Mouse (Mus musculus): ENCODE measurements around the gene Lsm10.
"Not testable (repeated sequence)": the region's sequence is repeated elsewhere in the genome, so short reads cannot be mapped to it uniquely, and the experiment has no call there.

Gene Lsm10

GRCm38 (mm10) chr4:126095622-126096430 lies 597 bp upstream of the Lsm10 start:
- DNase-seq (ENCODE audit: low read depth, low spot score): not testable (repeated sequence)

GRCm38 (mm10) chr4:126097711-126098253 lies 1.4 kb downstream of the Lsm10 start:
- DNase-seq (ENCODE audit: low read depth, low spot score): no peak

GRCm38 (mm10) chr4:126099365-126099764 lies 2.9 kb downstream of the Lsm10 start:
- DNase-seq (ENCODE audit: low read depth, low spot score): no peak

DNA sequence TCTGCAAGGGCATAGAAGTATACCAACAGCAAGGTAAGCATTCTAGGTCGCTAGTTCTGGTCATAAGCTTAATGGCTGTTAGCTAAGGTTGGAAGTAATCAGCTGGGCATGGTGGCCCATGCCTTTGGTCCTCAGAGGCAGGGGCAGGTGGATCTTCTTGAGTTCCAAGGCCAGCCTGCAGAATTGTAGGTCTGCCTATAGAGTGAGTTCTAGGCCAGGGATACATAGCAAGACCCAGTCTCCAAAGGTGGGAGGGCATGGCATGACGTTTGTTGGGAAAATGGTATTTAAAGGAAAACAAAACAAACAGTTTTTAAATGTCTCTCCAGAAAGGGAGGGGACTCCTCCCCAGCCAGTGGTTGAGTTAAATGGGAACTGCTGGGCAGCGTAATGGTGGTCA lies 4.3 kb downstream of the Lsm10 start:
- no peak for DNase-seq (ENCODE audit: low read depth, low spot score)

GRCm38 (mm10) chr4:126102061-126102841 lies 5.8 kb downstream of the Lsm10 start:
- DNase-seq (ENCODE audit: low read depth, low spot score): no peak

GRCm38 (mm10) chr4:126103057-126103581 lies 6.7 kb downstream of the Lsm10 start:
- DNase-seq (ENCODE audit: low read depth, low spot score): no peak

DNA sequence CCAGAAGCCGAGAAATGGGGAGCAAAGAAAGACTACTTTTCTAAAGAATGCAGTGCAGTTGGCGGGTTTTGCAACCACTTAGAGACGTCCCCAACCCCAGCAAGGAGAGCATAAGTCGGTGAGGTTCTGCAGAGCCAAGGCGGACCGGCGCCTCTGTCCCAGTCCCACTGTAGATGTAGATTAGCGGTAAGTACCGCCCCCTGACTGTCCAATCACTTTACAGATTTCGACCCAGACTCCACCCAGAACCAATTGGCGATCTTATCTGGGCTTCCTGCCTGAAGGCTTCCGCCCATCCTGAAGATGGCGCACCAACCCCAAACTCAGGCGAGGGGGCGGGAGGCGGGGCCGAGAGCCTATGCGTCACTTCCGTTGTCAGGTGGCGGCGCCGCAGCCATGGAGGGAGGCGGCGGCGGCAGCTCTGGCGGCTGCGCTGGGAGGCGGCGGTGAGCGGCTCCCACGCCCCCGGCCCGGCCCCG lies 7.2 kb downstream of the Lsm10 start, which contains the start of gene Stk40:
TSS of gene Stk40 (plus strand) at position 368 of the 479 bp plus-strand sequence.
- DNase-seq (ENCODE audit: low read depth, low spot score): peak; percentile 93

DNA sequence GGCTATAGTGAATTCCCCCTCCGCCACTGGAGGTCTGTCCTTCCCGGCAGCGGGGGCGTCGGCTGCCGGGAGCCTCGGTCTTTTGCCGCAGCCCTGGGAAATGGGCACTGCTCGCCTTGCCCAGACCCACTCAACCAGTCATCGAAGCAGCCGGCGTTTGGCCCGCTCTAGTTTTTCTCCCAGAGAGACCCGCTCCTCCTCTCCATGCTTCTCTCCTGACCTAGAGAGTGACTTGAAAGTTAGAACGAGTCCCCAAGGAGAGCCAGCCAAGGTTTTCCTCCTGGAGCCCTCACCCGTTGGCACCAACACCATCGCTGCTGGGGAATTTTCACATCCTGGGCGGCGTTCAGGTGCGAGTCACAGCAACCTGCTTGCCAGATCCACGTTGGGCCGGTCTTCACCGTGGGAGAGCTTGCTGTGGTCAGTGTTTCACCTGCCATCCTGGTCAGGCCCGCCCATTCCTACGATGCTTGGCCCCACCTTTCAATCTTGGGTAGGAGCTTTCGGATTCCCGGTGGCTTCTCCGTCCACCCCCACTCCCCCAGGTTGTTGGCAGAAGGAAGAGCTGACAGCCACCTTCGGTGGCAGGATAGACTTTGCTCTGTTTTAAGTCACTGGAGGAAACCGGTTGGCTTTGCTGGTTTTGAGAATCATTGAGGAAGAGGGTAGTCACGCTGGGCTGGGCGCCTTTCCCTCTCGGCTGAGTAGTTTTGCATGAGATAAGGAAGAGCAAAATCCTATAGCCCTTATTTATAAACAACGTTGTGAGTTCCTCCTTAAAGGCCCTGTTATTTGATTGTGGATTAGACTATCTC lies 8.0 kb downstream of the Lsm10 start:
- no peak for DNase-seq (ENCODE audit: low read depth, low spot score)

GRCm38 (mm10) chr4:126105131-126105783 lies 8.8 kb downstream of the Lsm10 start:
- no peak for DNase-seq (ENCODE audit: low read depth, low spot score)

DNA sequence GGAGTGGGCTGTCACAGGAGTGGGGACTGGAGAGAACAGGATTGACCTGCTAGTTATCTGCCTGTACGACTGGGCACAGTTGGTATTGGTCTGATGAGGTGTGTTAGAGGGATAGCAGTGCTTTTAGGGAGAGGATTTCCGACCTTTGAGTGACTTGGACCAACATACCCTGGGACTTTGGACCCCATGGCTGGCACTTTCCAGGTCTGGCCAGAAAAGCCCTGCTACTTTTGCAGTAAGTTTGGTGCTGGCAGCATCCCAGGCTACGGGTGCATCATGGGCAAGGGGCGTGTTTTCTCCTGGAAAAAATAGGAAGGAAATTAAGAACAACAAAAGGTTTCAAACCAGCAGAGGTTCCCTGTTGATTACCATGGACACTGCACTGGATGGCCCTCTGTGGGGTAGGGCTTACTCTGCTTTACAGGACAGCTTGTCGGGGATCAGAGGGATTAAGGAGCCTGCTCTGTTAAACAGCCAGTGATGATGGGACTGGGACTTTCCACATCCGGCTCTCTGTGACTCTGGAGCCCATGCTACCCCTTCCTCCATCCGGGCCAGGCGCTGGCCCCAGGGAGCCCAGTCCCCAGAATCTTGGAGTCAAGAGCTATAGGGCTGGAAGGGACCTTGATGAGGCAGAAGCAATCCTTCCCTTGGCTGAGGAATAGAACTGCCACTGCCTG lies 11.8 kb downstream of the Lsm10 start:
- no peak for DNase-seq (ENCODE audit: low read depth, low spot score)

GRCm38 (mm10) chr4:126109613-126110373 lies 13.4 kb downstream of the Lsm10 start:
- DNase-seq (ENCODE audit: low read depth, low spot score): no peak

DNA sequence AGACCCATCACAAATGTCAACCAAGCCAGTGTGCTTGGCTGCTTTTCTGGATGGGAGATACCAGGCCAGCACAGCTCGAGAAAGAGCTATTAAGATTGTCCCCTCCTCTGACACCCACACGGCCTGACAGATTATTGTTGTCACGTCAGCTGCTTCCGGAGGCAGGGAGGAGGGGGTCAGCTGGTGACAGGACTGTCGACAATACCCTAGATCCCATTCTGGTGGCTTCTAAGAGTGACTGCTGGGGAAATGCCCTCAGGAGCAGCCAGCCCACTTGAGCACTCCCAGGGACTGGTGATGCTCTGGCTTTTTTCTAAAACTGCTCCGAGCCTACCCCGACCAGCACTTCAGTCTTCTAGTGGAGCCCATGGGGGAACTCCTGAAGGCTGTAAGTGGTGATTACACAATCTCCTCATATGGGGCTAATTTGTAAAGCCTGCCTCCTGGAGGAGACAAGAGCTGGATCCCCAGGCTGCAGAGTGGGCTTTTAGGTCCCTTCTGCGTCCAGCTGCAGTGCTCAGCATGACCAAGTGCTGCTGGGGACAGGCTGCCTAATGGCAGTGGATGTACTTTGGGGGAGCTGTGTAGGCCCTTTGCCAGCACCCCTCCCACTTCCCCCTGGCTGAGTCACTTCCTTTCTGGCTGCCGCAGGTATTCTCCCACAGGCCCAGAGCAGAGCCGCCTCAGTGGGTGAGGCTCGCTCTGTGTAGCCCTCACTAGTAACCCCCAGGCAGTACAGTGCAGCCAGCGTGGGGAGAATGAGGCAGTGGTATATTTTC lies 14.1 kb downstream of the Lsm10 start:
- DNase-seq (ENCODE audit: low read depth, low spot score): no peak

- DNase-seq (ENCODE audit: low read depth, low spot score): no peak
These were observed 14.7 kb downstream of the Lsm10 start for GRCm38 (mm10) chr4:126111153-126111549.

DNA sequence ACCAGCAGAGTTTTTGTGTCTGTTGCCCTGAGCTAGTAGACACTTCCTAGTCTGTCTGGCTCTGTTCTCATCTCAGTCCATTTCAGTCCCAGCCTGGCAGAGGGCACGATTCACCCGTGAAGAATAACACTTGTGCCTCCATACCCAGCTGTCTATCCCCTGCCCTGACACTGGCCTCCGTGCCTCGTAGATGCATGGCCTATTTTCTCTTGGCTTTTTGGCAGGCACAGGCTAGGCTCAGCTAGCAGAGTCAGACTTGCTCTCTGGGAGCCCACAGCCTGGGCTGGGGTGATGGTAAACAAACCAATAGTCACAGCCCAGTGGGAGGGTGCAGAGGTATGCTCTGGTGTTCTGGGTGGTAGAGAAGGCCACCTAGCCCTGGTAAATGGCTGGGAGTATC lies 16.8 kb downstream of the Lsm10 start:
- DNase-seq (ENCODE audit: low read depth, low spot score): no peak

DNA sequence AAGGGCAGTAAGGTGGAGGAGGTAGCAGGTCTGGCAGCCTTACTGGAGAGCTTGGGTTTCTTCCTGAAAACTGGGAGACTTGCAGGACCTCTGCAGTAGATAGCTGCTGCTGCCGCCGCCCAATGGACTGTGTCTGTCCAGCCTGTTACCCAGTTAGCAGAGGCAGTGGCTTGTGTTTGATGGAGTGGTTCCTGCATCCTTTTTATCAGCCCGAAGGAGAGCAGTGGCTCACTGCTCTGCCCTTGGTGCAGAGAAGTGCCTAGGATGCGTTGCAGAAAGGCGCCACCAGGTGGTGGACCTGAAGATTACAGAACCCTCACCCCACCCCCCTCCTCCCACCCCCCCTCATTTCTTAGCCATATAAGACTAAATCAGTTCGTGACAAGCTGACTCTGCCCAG lies 17.5 kb downstream of the Lsm10 start:
- DNase-seq (ENCODE audit: low read depth, low spot score): no peak

DNA sequence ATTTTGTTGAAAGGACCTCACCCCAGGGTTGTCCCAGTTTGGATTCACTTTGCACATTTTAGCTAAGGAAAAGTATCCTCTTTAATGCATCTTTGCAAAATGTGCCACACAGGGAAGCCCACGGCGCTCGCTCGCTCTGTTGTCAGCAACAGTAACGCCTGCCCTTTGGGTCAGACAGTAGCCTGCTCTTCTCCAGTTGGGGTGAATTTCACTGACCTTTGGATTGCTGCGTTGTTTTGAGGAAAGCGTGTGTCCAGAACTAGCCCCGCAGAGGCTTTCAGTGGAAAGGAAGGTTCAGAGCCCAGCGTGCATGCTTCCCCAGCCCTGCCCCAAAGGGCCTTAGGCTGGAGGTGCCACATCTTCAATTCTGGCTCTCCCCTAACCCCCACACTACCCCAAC lies 19.0 kb downstream of the Lsm10 start:
- no peak for DNase-seq (ENCODE audit: low read depth, low spot score)

DNA sequence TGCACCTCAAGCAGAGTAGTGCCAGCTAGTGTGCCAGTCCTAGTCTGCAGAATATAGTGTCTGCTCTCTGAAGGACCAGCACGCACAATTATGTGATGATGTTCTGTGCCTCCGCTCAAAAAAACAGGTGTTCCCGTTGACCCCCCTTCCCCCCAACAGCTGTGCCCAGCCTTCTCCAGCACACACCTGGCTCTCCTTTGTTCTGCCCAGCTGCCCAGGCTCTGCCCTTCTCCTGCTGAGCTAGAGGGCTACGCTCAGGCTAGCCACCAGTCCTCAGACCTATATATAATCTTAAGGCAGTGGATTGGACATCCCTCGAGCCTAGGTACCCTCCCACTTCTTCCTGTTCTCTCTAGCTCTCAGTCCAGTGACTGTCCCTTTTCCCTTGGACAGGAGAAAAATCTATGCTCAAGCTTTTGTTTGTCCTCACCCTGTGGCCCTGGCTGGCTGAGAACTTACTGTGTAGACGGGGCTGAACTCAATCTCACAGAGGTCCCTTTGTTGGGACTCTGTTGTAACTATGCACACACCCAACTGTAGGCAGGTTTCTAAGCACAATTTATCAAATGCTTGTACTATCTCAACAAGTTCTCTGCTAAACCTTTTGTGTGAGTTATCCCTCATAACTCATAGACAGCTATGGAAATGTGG lies 19.6 kb downstream of the Lsm10 start:
- DNase-seq (ENCODE audit: low read depth, low spot score): no peak

DNA sequence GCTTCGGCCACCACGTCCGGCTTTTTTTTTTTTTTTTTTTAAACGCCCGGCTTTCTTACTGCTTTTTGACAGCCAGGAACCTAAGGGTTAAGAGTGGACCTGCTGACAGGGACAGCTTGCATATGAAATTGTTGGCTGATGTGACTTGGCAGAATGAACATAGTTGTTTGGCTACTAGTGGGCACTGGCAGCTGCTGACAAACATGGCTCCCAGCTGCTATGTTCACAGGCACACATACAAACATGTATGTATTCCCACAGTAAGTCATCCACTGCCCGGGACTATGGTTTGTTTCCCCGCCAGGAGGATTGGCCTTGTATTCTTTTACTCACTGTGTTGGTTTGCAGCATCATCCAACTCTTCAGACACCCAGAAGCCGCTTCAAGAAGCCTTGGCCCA lies 20.7 kb downstream of the Lsm10 start:
- no peak for DNase-seq (ENCODE audit: low read depth, low spot score)

All from WW6 (cell line).